Mouse (Mus musculus): ENCODE results near the gene Gm10409. TPM values are rescaled to one million over a fixed set of nuclear protein-coding genes. Genes with fewer than 3 reads are reported as not detected.
"Not testable (repeated sequence)": the region's sequence is repeated elsewhere in the genome, so short reads cannot be mapped to it uniquely, and the experiment has no call there.

The Gm10409 gene
- total RNA-seq (2014; rRNA removed) (4.7 and 10.7 TPM in 2 replicates), polyA plus RNA-seq (2015; fragmentation: Nextera tagmentation; extraction: Ambion mirVana) (24.1 and 27.6 TPM in 2 replicates)

DNA sequence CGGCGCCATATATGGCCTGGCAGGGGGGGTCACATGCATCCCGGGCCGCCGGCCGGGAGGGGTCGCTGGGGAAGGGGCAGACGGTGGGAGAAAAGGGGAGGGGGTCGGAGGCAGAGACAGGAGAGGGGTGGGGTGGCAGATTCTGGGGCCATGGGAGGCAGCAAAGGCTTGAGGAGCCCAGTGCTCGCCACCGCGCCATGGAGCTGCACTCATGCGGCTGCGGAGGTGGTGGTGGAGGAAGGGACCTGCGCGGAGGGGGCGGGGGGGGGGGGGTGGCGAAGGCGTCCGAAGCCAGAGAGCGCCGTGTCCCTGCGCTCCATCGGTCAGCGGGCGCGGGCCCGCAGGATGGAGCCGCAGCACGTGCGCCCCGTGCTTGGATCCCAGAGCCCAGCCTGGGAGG is at the start of gene Gm10409:
TSS of gene Gm10409 (plus strand) at position 301 of the 400 bp plus-strand sequence.
- not testable (repeated sequence) for ATAC-seq (ENCODE audit: low FRiP score)
- no CpG with 5 or more reads among the region's 32 CpGs for WGBS

DNA sequence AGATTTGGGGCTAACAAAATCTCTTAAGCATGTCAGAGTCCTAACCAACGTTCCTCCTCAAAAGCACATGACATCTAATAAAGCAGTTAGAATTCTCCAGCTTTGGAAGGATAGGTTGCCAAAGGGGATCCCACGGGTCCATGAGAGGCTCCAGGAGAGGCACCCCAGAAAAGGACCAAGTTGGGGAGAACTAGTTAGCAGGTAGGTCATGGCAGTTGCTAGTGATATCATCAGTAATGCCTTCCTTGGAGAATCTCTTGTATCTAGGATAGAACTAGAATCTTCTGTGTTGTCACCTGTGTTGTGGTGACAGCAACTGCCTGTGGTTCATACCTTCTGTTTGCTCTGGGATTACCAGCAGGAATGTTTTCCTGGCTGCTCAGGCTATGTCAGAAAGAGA is 17.6 kb upstream of the Gm10409 start, which contains the start of gene Gm10413:
TSS of gene Gm10413 (plus strand) at position 301 of the 400 bp plus-strand sequence.
- not testable (repeated sequence) for H3K9me3 ChIP-seq (ENCODE audit: low read length); H3K4me3 ChIP-seq (ENCODE audit: low read depth, low read length)

More for the DNA sequence above, at the start of gene Gm10409:
- not testable (repeated sequence) for H3K36me3 ChIP-seq (ENCODE audit: insufficient read depth, low read length); DNase-seq (ENCODE audit: low spot score); H3K27ac ChIP-seq (ENCODE audit: low read depth, low read length); H3K27me3 ChIP-seq (ENCODE audit: insufficient read depth, low read length); H3K4me2 ChIP-seq (ENCODE audit: low read depth, low read length, poor library complexity, severe bottlenecking); H3K4me1 ChIP-seq (ENCODE audit: insufficient read depth, low read length); H3K4me3 ChIP-seq (ENCODE audit: low read depth, low read length); H3K9ac ChIP-seq (replicated peaks; ENCODE audit: low read length, poor library complexity, severe bottlenecking); H3K9me3 ChIP-seq (ENCODE audit: low read length)

DNA sequence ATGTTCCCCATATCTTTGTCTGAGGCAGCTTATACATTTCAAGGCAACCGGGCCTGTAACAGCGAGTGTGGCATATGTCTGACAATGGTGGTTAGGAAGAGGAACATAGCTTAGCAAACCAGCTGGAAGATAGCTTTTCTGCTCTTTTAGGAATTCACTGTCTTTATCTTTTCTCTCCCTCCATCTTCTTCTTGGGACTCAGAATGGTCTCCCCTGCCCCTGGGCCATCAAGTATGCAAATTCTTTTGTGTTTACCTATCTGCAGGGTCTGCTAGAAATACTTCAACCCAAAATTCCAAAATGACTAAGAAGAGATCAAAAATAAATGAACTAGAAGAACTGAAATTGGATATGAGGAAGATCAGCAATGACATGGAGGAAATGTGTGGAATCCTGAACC is 15.4 kb downstream of the Gm10409 start, which contains the start of gene Gm3005:
TSS of gene Gm3005 (plus strand) at position 301 of the 400 bp plus-strand sequence.
- not testable (repeated sequence) for H3K36me3 ChIP-seq (ENCODE audit: insufficient read depth, low read length); H3K4me1 ChIP-seq (ENCODE audit: insufficient read depth, low read length); H3K9me3 ChIP-seq (ENCODE audit: low read length); H3K27me3 ChIP-seq (ENCODE audit: insufficient read depth, low read length); H3K4me3 ChIP-seq (ENCODE audit: low read depth, low read length); DNase-seq (ENCODE audit: low spot score); H3K4me2 ChIP-seq (ENCODE audit: low read depth, low read length, poor library complexity, severe bottlenecking); ATAC-seq (ENCODE audit: low FRiP score); H3K9ac ChIP-seq (replicated peaks; ENCODE audit: low read length, poor library complexity, severe bottlenecking); H3K27ac ChIP-seq (ENCODE audit: low read depth, low read length)
- WGBS: no CpG with 5 or more reads among the region's 2 CpGs

More for the DNA sequence above, 17.6 kb upstream of the Gm10409 start, which contains the start of gene Gm10413:
- not testable (repeated sequence) for H3K27me3 ChIP-seq (ENCODE audit: insufficient read depth, low read length); H3K27ac ChIP-seq (ENCODE audit: low read depth, low read length); DNase-seq (ENCODE audit: low spot score); H3K4me2 ChIP-seq (ENCODE audit: low read depth, low read length, poor library complexity, severe bottlenecking); ATAC-seq (ENCODE audit: low FRiP score); H3K4me1 ChIP-seq (ENCODE audit: insufficient read depth, low read length); H3K36me3 ChIP-seq (ENCODE audit: insufficient read depth, low read length); H3K9ac ChIP-seq (replicated peaks; ENCODE audit: low read length, poor library complexity, severe bottlenecking)
- WGBS: no CpG with 5 or more reads among the region's 2 CpGs

DNA sequence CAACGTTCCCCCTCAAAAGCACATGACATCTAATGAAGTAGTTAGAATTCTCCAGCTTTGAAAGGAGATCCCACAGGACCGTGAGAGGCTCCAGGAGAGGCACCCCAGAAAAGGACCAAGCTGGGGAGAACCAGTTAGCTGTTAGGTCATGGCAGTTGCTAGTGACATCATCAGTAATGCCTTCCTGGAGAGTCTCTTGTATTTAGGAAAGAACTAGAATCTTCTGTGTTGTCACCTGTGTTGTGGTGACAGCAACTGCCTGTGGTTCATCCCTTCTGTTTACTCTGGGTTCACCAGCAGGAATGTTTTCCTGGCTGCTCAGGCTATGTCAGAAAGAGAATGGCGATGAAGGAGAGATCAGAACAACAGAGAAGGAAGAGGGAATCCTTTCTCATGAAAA is 36.7 kb downstream of the Gm10409 start, which contains the start of gene Gm10408:
TSS of gene Gm10408 (plus strand) at position 301 of the 400 bp plus-strand sequence.
- not testable (repeated sequence) for DNase-seq (ENCODE audit: low spot score); H3K36me3 ChIP-seq (ENCODE audit: insufficient read depth, low read length); H3K9ac ChIP-seq (replicated peaks; ENCODE audit: low read length, poor library complexity, severe bottlenecking); H3K4me2 ChIP-seq (ENCODE audit: low read depth, low read length, poor library complexity, severe bottlenecking); ATAC-seq (ENCODE audit: low FRiP score); H3K27ac ChIP-seq (ENCODE audit: low read depth, low read length); H3K4me1 ChIP-seq (ENCODE audit: insufficient read depth, low read length); H3K27me3 ChIP-seq (ENCODE audit: insufficient read depth, low read length); H3K9me3 ChIP-seq (ENCODE audit: low read length); H3K4me3 ChIP-seq (ENCODE audit: low read depth, low read length)
- WGBS: no CpG with 5 or more reads among the region's 3 CpGs

Other genes starting within 250 kb of the Gm10409 start
- gene Gm5795, start 224.4 kb upstream of the Gm10409 start, total RNA-seq (2014; rRNA removed): 0.19 TPM in 1 of 2 replicates, not detected in the other
- 0.16 and 0.40 TPM in 2 replicates for gene Gm5795, start 224.4 kb upstream of the Gm10409 start, polyA plus RNA-seq (2015; fragmentation: Nextera tagmentation; extraction: Ambion mirVana)
- gene D830030K20Rik, start 204.1 kb upstream of the Gm10409 start, total RNA-seq (2014; rRNA removed): 16.2 and 17.5 TPM in 2 replicates
- gene D830030K20Rik, start 204.1 kb upstream of the Gm10409 start, polyA plus RNA-seq (2015; fragmentation: Nextera tagmentation; extraction: Ambion mirVana): 35.9 and 39.0 TPM in 2 replicates
- gene Gm2956, start 80.0 kb upstream of the Gm10409 start, total RNA-seq (2014; rRNA removed): 0.61 and 3.0 TPM in 2 replicates
- gene Gm2956, start 80.0 kb upstream of the Gm10409 start, polyA plus RNA-seq (2015; fragmentation: Nextera tagmentation; extraction: Ambion mirVana): not detected in 2 replicates
- gene Gm10413, start 17.5 kb upstream of the Gm10409 start, total RNA-seq (2014; rRNA removed): not detected in 2 replicates
- gene Gm10413, start 17.5 kb upstream of the Gm10409 start, polyA plus RNA-seq (2015; fragmentation: Nextera tagmentation; extraction: Ambion mirVana): not detected in 2 replicates
- gene Gm3005, start 15.5 kb downstream of the Gm10409 start, total RNA-seq (2014; rRNA removed): 9.8 and 10.5 TPM in 2 replicates
- 12.6 and 13.9 TPM in 2 replicates for gene Gm3005, start 15.5 kb downstream of the Gm10409 start, polyA plus RNA-seq (2015; fragmentation: Nextera tagmentation; extraction: Ambion mirVana)
- not detected in 2 replicates for gene Gm10408, start 36.8 kb downstream of the Gm10409 start, total RNA-seq (2014; rRNA removed)
- 0.12 TPM in 1 of 2 replicates, not detected in the other for gene Gm10408, start 36.8 kb downstream of the Gm10409 start, polyA plus RNA-seq (2015; fragmentation: Nextera tagmentation; extraction: Ambion mirVana)
- not detected in 2 replicates for gene Gm3012, start 221.9 kb downstream of the Gm10409 start, total RNA-seq (2014; rRNA removed)
- gene Gm3012, start 221.9 kb downstream of the Gm10409 start, polyA plus RNA-seq (2015; fragmentation: Nextera tagmentation; extraction: Ambion mirVana): not detected in 2 replicates
- gene Gm3020, start 239.4 kb downstream of the Gm10409 start, total RNA-seq (2014; rRNA removed): 4.7 and 10.7 TPM in 2 replicates
- 24.1 and 27.6 TPM in 2 replicates for gene Gm3020, start 239.4 kb downstream of the Gm10409 start, polyA plus RNA-seq (2015; fragmentation: Nextera tagmentation; extraction: Ambion mirVana)

Data from midbrain, postnatal 0 days (tissue).